Mouse (Mus musculus): ENCODE measurements around the gene Krtap9-3.
"Not testable (repeated sequence)": the region's sequence is repeated elsewhere in the genome, so short reads cannot be mapped to it uniquely, and the experiment has no call there.

Gene Krtap9-3

DNA sequence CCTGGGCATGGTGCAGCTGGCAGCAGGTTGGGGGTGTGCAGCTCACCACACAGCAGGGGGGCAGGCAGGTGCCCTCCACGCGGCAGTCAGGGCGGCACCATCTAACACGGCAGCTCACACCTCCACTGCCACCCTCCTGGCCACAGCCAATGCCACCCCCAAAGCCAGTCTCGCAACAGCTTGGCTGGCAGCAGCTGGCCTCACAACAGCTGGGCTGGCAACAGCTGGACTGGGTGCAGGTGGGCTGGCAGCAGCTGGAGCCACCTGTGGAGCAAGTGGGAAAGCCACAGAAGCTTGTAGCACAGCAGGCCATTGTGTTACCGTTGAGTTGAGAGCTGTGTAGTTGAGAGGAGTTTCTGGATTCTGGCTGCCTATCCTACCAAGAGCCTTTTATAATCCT lies at the start of gene Krtap9-3:
Gene Krtap9-3 (minus strand): TSS at position 364 of the 400 bp plus-strand sequence.
- DNase-seq (ENCODE audit: low read depth, low spot score): not testable (repeated sequence)

DNA sequence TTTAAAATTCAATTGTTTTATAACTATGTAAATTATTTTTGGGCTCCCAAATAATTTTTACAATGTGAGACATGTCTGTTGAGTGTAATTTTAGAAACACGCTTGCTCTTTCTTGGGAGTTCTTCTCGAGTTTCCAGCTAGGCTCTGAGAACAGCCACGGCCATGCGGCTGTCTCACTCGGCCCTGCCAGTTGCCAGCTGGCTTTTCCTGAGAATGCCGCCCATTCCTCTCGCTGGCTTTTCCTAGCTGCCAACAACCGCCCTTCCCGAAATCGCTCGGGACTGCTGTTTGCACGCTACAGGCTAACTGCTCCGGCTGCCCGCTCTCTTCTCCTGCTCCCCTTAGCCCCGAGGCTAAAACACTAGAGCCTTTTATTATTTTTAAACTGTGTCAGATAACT lies 48.5 kb upstream of the Krtap9-3 start:
- DNase-seq (ENCODE audit: low read depth, low spot score): no peak

DNA sequence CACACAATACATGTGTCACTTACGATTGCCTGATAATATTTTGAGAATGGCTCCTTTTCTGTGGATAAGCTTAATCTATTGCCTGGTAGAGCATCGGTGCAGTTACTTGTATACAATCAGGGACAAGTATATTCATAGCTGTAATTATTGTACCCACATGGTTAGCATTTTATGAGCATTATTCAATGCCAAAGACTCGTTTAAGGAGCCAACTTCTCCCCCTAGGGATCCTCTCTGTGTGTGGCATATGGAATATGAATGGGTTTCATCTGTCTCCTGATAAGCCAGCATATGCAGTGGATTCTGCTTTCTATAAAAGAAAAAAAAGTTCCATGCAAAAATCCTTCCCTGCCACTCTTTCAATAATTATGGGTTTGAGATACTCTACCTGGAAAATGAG lies 46.4 kb upstream of the Krtap9-3 start:
- DNase-seq (ENCODE audit: low read depth, low spot score): no peak

DNA sequence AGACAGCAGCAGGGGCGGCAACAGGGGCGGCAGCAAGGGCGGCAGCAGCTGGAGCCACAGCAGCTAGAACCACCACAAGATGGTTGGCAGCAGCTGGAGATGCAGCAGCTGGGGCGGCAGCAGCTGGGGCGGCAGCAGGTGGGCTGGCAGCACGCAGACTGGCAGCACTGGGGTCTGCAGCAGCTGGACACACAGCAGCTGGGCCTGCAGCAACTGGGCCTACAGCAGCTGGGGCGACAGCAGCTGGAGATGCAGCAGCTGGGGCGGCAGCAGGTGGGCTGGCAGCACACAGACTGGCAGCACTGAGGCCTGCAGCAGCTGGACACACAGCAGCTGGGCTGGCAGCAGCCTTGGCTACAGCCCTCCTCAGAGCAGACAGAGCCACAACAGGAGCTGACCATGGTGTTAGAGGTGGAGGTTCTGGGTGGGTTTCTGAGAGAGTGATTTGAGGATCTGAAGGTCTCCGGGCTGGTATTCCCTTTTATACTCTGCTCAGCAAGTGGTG lies 45.8 kb upstream of the Krtap9-3 start, which contains the start of gene Krtap4-7:
Gene Krtap4-7 (minus strand): TSS at position 455 of the 505 bp plus-strand sequence.
- DNase-seq (ENCODE audit: low read depth, low spot score): not testable (repeated sequence)

DNA sequence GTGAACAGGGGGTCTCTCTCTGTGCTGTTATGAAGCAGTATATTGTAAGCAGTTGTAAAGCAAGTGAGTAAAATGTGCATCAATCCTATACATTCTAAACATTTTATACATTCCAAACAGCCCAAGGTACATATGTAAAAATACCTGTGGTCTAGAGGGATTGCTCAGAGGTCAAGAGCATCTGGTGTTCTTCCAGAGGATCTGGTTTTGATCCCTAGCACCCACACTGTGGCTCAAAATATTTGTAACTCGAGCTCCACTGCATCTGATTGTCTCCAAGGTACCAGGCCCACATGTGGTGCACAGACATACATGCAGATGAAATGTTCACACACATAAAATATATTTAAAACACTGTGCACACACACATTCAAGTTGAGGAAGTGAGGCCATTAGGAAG lies 43.0 kb upstream of the Krtap9-3 start:
- DNase-seq (ENCODE audit: low read depth, low spot score): no peak

DNA sequence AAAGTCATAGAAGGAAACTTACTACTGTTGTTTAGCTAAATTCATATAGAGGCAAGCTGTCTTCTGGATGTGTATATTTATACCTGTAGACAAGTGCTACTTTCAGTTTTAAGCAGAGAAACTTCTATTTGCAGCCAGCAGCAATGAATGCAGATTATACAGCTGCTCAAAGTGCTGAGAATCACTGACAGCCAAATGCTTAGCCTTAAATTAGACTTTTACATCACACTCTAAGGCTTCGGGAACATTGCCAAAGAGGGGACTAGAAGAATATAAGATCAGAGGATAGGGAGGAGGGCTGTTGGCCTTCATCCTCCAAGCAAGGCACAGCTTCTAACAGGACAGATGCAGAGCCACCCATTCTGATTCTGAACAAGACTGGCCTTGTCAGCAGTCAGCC lies 39.2 kb upstream of the Krtap9-3 start:
- DNase-seq (ENCODE audit: low read depth, low spot score): no peak

DNA sequence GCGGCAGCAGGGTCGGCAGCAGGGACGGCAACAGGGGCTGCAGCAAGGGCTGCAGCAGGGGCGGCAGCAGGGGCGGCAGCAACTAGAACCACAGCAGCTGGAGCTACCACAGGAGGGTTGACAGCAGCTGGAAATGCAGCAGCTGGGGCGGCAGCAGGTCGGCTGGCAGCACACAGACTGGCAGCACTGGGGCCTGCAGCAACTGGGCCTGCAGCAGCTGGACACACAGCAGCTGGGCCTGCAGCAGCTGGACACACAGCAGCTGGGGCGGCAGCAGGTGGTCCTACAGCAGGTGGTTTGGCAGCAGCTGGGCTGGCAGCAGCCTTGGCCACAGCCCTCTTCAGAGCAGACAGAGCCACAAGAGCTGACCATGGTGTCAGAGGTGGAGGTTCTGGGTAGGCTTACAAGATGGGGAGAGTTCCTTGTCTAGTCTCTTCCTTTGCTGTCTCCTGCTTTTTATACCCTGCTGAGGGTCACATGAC lies 36.8 kb upstream of the Krtap9-3 start, which contains the start of gene Krtap4-2:
Gene Krtap4-2 (minus strand): TSS at position 432 of the 482 bp plus-strand sequence.
- DNase-seq (ENCODE audit: low read depth, low spot score): no peak

DNA sequence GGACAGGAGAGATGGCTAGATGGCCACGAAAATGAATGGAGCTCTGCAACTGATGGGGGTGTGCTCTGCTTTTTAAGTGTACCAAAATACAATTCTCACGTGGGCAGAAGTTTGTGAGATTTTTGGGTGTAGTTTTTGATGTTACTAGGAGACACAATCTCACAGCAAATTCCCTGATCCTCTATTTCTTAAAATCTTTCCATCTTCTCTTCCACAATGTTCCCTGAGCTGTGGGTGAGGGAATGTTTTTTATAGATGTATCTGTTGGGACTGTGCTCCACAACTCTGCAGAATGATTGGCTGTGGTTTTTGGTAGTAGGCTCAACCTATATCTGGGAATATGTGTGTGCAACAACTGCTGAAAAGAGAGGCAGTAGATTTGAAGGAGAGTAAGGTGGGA lies 35.4 kb upstream of the Krtap9-3 start:
- DNase-seq (ENCODE audit: low read depth, low spot score): no peak

DNA sequence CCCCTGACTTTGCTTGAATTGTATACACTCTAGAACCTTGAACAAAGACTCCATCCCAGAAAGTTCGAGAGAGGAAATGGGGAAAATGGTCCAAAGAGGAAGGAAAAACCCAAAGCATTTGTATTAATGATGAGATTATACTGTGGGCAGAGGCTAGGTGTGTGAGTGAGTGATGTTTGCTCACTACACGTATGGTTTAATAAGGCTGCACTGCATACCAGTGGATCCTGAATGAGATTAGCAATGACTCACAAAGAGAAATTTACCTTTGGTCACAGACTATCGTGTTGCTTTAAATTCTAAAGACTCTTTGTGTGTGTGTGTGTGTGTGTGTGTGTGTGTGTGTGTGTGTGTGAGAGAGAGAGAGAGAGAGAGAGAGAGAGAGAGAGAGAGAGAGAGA lies 33.0 kb upstream of the Krtap9-3 start:
- DNase-seq (ENCODE audit: low read depth, low spot score): no peak

DNA sequence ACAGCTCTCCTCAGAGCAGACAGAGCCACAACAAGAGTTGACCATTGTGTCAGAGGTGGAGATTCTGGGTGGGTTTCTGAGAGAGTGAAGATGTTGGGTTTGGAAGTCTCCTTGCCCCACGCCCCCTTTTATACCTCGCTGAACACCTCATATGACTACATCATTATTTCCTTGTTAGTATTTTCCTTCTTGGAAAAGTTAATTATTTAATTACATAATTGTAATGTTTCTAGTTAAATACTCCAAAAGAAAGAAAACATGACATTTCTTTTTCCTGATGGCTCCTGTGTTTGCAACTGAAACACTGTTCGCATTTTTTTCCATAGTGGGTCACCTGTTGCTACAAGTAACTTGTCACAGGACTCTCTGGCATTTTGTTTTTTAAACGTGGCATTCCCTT lies 30.2 kb upstream of the Krtap9-3 start, which contains the start of gene Krtap4-1:
Gene Krtap4-1 (minus strand): TSS at position 101 of the 400 bp plus-strand sequence.
- DNase-seq (ENCODE audit: low read depth, low spot score): no peak

DNA sequence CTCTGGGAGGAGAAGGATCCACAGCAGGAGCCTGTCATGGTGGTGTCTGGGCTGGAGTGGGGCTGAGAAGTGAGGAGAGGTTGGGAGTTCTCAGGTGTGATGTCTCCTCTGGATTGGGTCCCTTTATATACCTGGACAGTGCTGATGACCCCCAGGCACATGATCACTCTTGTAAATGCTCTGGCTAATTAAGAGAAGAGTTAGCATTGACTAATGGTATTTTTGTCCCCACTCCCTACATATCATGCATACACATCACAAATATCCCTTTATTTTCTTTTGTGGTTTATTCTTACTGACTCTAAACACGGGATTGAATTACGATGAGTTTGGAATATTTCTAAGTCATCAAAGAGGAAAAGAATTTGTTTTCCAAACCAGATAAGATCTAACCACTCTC lies 22.4 kb upstream of the Krtap9-3 start, which contains the start of gene Gm11562:
Gene Gm11562 (minus strand): TSS at position 101 of the 400 bp plus-strand sequence.
- DNase-seq (ENCODE audit: low read depth, low spot score): no peak

DNA sequence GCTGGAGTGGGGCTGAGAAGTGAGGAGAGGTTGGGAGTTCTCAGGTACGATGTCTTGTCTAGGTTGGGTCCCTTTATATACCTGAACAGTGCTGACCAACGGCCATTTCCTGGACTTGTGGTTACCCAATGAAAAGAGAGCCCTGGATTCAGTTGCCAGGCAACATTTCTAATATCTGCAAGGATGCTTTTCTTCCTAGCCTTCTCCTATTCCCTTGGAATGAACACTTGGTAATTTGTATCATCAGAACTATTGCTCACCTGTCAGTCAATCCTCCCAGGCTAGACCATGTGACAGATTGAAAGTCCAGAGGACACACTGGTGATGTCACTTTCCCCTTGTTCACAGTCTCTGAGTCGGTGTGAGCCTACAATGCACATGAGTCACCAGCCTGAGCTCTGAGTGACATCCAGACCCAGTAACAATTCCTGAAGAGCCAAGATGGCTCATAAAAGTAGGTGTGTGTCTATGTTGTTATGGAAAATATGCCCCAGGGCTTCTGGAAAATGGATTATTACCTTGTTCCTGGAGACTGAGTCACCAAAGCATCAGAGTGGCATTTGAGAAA lies 17.0 kb upstream of the Krtap9-3 start, which contains the start of gene Krtap2-4:
Gene Krtap2-4 (minus strand): TSS at position 51 of the 568 bp plus-strand sequence.
- DNase-seq (ENCODE audit: low read depth, low spot score): no peak

DNA sequence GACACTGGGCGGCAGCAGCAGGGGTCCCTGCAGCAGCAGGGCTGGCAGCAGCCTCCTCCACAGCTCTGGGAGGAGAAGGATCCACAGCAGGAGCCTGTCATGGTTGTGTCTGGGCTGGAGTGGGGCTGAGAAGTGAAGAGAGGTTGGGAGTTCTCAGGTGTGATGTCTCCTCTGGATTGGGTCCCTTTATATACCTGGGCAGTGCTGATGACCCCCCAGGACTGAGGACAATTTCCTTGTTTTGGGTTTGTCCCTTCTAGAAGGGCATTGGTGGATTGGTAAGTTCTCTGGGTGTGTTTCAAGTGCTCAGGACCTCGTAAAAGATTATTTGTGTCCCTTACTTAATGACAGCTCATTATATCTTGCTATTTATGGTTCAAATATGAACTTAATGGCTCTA lies 12.2 kb upstream of the Krtap9-3 start, which contains the start of gene Gm11937:
Gene Gm11937 (minus strand): TSS at position 101 of the 400 bp plus-strand sequence.
- not testable (repeated sequence) for DNase-seq (ENCODE audit: low read depth, low spot score)

DNA sequence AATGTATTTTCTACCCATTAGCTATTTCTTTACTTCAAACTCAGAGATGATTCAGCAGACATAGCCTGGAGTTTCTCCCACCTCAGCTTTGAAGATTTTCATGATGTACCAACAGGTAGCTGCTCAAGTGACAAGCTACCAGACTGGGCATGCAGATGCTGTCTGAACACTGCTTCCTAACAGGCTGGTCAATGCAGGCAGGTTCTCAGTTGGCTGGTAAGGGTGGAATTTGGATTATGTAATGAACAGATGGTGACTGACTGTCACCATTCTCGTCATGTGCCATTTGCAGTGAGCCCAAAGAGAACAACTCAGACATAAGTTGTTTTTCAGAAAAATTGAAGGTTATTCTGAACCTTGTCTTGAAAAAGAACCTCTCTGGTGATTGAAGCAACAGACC lies 11.2 kb upstream of the Krtap9-3 start:
- DNase-seq (ENCODE audit: low read depth, low spot score): no peak

DNA sequence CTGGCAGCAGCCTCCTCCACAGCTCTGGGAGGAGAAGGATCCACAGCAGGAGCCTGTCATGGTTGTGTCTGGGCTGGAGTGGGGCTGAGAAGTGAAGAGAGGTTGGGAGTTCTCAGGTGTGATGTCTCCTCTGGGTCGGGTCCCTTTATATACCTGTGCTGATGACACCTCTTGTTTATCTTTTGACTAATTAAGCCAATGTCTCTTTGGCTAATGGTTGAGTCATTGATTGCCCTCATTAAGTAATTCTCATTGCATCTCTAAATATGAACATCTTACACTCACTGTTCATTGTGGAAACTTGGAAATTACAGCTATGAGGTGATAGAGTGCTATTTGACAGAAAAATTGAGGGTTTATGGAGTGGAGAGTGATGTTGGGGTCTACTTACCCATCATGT lies 5.3 kb upstream of the Krtap9-3 start, which contains the start of gene Gm11938:
Gene Gm11938 (minus strand): TSS at position 101 of the 400 bp plus-strand sequence.
- DNase-seq (ENCODE audit: low read depth, low spot score): not testable (repeated sequence)

DNA sequence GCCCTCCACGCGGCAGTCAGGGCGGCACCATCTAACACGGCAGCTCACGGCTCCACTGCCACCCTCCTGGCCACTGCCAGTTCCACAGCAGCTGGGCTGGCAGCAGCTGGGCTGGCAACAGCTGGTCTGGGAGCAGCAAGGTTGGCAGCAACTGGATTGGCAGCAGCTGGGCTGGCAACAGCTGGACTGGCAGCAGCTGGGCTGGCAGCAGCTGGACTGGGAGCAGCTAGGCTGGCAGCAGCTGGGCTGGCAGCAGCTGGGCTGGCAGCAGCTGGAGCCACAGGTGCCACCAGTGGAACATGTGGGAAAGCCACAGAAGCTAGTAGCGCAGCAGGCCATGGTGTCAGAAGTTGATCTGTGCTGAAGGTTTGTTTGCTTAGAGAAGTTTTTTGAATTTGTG lies 6.9 kb downstream of the Krtap9-3 start, which contains the start of gene Krtap1-3:
Gene Krtap1-3 (minus strand): TSS at position 359 of the 400 bp plus-strand sequence.
- no peak for DNase-seq (ENCODE audit: low read depth, low spot score)

DNA sequence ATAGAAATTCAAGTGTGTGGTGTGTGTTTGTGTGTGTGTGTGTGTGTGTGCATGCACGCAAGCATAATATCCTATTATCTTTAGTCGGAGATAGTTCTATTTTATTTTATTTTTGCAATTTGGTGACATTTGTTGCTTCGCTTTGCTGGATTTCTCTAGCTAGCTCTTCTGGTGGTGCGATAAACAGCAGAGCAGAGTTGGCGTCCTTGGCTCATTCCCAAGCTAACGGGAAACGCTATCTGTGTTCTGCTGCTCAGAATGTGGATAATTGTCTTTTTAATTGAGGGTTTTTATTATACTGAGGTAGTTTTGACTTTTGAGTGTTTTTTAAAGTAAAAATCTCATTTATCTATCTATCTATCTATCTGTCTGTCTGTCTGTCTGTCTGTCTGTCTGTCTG lies 12.8 kb downstream of the Krtap9-3 start:
- no peak for DNase-seq (ENCODE audit: low read depth, low spot score)

DNA sequence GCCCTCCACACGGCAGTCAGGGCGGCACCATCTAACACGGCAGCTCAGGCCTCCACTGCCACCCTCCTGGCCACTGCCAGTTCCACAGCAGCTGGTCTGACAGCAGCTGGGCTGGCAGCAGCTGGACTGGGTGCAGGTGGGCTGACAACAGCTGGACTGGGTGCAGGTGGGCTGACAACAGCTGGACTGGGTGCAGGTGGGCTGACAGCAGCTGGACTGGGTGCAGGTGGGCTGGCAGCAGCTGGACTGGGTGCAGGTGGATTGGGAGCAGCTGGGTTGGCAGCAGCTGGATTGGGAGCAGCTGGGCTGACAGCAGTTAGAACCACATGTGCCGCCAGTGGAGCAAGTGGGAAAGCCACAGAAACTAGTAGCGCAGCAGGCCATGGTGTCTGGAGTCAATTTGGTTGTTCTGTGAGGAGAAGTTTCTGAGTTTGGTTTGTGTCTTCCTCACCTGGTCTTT lies 14.6 kb downstream of the Krtap9-3 start, which contains the start of gene Krtap1-4:
Gene Krtap1-4 (minus strand): TSS at position 410 of the 460 bp plus-strand sequence.
- no peak for DNase-seq (ENCODE audit: low read depth, low spot score)

DNA sequence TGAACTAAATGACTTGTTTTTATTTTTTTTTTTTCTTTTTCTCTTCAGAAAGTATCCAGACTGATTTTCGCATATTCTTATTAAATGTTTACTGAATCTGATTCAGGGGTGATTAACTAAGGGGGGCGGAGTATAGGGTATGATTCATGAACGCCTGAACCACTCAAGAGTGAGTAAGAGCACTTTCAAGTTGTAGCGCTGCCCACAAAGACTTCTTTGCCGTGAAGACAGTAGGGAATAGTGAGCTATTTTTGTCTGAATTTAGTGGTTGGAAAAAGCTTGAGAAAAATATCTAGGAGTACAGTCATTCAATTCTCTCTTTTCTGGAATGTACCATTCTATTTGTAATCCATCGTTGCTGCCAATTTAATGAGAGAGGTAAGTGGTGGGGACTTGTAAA lies 16.3 kb downstream of the Krtap9-3 start:
- no peak for DNase-seq (ENCODE audit: low read depth, low spot score)

DNA sequence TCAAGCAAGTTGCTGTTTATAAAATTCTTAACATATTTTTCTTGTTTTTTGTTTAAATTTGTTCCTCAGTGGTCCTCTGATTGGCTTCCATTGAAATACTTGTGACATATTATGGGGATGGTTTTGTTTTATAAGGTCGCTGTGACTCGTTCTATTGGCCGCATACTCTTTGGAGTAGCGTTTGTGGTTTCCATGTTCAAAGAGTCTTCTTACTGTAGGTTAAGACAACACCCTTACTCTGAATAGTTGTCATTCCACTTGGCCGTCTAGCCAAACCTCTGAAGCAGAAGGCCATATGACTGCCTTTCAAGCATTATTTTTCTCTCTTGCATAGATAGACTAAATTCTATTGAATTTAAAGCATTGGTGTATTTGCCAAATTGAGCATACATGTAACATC lies 16.9 kb downstream of the Krtap9-3 start:
- no peak for DNase-seq (ENCODE audit: low read depth, low spot score)

DNA sequence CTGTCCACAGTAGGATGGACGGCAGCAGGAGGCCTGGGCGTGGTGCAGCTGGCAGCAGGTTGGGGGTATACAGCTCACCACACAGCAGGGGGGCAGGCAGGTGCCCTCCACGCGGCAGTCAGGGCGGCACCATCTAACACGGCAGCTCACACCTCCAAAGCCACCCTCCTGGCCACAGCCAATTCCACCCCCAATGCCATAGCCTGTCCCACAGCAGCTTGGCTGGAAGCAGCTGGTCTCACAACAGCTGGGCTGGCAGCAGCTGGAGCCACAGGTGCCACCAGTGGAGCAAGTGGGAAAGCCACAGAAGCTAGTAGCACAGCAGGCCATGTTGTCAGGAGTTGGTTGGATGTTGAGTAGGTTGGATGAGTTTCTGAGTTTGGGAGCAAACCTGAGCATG lies 17.3 kb downstream of the Krtap9-3 start, which contains the start of gene Krtap1-5:
Gene Krtap1-5 (minus strand): TSS at position 381 of the 400 bp plus-strand sequence.
- no peak for DNase-seq (ENCODE audit: low read depth, low spot score)

DNA sequence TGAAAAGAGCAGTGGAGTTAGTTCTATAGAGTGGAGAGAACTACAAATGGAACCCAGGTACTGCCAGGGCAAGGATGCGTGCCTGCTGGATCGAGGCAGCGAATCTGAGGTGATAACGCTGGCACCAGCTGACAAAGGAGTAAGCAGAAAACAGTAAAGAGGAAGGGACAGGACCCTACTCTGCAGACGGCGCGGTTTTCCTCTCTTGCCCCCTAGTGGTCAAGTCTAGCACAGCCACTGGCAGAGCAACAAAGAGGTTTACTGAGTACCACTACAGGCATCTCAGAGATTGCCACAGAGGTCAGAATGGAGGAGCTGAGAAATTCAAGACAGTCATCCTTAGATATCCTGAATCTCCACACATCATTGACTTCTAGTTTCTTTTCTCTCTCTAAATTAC lies 23.8 kb downstream of the Krtap9-3 start:
- DNase-seq (ENCODE audit: low read depth, low spot score): peak; percentile 5

DNA sequence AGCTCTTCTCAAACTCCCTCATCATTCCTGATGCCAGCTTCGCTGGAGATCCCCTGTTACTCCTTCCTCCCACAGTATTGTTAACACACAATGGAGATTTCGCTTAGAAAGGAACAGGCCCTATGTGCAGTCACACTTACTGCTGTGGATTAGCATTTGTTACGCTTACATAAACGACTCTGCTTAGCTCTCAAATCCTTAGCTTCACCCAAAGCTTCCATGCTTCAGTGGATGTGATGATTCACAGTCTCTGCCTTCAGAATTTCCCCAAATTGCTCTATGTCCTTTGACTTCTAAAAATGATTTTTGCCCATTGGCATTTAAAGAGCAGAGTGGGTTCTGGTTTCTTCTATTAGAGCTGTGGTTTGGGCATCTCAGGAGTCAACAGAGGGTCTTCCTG lies 24.7 kb downstream of the Krtap9-3 start:
- no peak for DNase-seq (ENCODE audit: low read depth, low spot score)
